Mouse (Mus musculus) NIH3T3 (cell line): ENCODE measurements around the gene Pald1.

ENCODE experiments used
- DNase-seq: peaks from one replicate; pipeline ENCODE4 v3.0.0-alpha.2; 2012; ENCODE audit warnings: low read depth

Pald1 gene

DNA sequence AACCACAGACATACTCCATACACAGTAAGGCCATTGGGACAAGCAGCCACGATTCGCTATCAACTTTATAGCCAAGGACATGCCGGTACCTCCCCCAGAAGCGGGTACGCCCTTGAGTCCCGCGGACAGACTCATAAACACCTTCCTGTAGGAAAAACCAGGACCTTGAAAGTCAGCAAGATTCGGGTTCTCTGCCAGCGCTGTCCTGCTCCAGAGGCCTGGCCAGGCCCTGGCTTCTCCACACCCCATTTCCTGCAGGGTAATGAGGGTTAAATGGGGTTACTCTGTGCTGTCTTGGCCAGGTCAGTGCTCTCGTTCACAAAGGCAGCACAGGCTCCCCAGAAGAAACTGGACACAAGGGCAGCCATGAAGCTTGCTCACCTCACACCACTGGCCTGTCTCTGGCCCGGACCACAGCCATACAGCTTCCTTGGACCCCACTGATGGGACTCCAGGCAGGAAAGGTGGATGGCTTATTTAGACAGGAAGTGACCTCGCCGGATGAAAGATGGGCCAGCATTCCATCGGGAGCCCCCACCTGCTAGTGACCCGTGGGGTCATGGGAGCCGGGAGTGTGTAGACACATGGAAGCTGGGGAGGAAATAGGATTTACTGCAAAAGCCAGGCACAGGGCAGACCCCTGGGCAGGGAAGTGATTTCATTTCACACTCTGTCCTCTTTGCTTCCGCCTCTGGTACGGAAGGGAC is 12.9 kb downstream of the Pald1 start:
- no peak for DNase-seq

DNA sequence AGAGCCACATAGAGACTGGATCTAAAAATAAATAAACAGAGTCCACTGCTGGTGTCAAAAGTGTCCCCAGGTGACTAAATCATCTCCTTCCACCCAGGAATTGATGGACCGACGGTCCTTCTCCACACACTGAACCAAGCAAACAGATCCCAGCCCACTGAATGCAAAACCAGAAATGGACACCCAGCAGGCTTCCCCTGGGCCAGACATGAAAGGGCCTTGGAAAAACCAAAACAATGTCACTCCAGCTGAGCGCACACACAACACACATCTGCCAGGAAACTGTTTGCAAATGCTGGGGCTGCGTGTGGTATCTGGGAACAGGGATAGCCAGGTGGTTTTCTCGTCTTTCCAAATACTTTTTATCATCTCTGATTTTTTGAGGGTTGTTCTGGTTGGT is 13.6 kb downstream of the Pald1 start:
- DNase-seq = no peak

DNA sequence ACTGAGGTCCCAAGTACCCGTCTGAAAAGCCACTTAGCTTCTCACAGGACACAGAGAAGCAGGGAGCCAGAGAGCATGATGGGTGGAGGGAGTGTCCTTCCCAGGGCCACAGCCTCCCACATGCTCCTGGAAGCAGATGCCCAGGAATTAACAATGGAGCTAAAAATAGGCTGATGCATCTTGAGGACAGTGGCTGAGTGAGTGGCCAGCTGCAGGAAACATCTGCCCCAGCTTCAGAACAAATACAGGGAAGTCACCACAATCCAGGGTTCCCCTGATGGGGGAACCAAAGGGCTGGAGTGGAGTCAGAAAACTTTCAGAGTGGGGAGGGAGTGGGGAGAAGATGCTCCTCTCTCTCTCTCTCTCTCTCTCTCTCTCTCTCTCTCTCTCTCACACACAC is 17.4 kb downstream of the Pald1 start:
- DNase-seq = peak; percentile 10

DNA sequence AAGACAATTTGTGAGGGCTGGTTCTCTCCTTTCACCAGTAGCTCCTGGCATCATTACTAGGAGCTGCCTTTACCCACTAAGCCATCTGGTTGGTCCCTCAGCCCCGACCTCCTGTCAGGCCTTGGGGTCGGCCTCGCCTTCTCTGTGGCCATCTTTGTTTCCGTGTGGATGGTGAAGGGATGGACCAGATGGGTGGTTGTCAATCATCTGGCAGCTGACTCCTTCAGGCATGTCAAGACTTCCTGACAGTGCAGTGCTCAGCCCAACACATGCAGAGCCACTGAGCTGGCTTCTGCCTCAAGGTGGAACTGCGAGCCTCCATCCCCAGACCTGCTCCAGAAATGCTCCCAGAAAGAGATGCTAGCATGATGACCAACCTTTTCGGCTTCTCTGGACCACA is 18.9 kb downstream of the Pald1 start:
- no peak for DNase-seq

DNA sequence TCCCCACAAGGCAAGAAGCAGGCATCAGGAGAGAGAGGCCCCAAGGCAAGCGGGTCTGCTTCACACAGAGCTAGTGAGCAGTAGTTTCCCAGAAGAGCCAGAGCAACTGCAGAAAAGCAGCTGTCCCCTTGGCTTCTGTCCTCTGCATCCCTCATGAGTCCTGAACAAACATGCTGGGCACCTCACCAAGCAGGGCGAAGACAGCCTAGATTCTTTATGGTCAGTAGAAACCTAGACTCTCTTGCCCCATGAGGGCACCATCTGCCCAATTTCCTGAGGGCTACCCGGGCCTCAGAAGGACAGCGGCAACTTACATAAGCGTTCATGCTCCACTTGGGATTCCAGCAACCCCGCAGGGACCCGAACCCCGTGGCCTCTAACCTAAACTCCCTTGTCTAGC is 20.3 kb downstream of the Pald1 start:
- DNase-seq = no peak

DNA sequence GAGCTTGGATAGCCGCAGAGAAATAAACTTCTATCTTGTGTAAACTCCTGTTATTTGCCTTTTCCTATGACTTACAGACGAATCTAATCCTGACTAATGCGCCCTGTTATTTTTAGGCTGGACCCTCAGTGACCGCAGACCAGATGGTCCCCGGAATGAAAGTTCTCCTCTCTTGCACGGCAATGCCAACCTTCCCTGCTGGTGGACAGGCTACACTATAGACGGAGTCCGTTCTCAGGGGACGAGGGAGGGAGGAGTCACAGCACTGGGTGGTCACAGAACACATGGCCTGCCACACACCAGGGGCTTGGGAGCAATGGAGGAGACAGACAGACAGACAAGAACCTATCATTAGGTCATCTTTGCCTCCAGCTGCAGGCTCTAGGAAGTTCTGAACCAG is 20.8 kb downstream of the Pald1 start:
- no peak for DNase-seq

DNA sequence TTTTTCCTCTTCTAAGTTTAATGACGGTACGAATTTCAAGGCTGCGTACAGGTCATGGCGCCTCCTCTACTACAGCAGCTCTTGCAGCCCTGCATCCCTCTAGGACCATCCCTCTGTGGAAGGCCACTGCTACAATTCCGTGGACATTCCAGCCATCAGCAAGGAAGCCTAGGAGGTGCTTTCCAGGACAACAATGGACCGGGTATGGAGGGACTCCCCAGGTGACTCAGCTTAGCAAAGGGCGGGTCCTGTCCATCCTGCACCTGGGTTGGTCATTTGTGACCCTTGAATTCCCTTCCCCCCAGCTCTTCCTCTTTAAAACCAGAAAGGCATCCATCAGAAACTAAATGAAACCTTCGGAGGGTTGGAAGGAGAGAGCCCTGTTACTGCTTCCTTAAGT is 22.7 kb downstream of the Pald1 start:
- no peak for DNase-seq

DNA sequence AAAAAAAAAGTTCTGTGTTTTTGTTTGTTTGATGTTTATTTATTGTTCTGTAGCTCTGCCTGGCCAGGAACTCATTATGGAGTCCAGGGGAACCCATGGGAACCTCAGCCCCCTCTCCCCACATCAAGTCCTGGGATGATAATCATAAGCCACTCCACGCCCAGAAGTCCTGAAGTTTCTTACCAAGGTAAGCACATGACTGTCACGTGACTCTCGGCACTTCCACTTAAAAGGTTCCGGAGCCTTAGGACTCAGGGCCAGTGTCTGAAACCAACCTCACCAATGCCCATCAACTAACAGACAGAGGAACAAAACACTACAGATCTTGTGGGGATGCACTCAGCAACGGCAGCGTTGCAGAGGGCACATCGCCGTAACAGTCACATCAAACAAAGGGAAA is 23.9 kb downstream of the Pald1 start:
- DNase-seq = no peak

DNA sequence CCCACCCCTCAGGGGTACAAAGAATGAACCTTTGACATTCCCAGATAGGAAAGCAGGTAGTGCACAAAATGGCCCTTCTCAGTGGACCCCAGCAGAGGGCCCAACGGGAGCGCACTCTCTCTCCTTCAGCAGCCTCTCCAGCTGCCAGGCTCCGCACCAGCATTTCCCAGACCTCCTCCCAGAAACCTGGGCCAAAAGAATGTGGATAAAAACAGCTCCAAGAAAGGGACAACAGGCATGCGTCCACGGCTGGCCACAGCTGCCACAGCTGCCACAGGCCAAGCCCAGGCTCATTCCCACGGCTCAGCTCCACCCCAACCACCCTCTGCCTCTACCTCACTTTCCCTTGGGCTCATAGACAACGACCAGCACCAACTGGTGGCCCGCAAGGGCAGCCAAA is 25.7 kb downstream of the Pald1 start:
- DNase-seq = no peak

DNA sequence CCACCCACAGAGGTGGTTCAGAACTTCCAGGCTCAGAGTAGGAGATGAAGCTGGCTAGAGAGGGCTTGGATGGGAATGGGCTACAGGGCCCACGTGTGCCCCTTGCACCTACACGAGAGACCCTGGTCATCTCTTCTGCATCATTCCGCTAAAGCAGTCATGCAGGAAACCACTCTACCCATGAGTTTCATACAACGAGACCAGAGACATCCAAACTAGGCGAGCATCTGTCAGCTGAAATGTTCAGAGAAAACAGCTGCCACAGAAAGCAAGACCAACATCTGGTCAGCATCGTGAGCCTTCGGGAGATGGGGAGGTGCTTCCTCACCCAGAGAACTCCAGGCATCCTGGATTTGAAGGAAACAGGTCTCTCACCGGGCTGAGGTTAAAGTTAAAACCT is 26.8 kb downstream of the Pald1 start:
- no peak for DNase-seq

DNA sequence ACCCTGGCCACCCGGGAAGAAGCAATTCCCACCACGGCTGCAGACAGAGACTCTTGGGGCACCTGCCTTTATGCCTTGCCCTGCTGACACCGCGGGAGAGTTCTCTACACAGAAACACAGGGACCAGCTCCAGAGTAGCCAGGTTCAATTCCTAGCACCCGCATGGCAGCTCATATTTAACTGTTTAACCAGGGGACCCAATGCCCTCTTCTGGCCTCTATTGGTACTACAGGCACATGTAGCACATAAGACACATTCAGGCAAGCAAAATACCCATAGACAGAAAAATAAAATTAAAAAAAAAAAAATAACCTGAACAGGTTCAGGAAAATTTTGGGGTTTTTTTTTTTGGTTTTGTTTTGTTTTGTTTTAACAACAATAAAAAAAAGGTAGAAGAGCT is 27.2 kb downstream of the Pald1 start:
- peak; percentile 34 for DNase-seq

DNA sequence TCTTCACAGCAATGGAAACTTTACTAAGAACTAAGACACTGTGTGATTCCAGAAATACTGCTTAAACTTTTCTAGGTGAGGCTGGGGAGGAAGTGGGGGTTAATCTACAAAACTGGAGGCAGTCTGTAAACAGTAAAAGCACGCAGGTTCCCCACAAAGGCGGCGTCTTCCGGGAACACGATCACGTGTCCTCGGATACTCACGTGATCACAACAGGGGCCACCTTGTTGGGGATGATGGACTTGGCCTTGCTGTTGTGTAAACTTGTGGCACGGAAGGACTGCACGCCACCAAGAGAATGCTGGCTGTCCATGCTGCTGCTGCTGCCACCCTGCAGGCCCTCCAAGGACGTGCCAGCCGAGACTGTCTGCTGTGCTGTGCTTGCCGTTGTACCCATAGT is 27.7 kb downstream of the Pald1 start:
- no peak for DNase-seq

DNA sequence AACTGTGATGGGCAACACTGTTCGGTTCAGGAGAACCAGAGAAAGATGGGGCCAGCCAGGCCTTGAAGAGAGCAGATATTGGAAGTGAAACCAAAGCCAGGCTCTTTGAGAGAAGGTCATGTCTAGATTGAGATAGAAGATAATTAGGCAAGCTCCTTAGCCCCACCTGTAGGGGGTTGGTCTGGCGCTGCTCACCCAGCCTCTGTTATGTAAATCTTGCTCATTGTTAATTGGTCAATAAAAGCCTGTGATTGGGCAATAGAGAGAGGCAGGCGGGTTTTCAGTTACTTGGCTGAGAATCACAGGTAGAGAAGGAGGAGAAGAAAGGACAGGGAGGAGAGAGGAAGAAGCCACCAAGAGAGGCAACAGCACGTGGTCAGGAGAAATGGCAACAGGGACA is 32.1 kb downstream of the Pald1 start:
- DNase-seq = no peak

DNA sequence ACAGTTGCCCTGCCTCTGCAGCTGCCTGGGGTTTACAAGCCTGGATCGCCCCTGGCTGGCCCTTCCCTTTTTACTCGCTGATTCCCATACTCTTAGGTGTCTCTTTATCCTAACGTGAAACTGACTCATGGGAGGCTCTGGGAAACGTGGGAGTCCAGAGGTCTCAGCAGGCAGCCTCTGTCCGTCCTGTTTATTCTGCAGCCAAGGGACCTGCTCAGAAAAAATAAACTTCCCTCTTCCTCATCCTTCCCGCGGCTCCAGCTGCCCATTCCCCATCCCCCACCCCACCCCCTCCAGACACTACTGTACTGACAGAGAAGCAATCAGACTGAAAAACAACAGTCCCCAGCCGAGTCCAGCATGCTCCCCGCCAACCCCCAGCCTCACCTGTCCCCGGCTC is 37.0 kb downstream of the Pald1 start:
- no peak for DNase-seq

DNA sequence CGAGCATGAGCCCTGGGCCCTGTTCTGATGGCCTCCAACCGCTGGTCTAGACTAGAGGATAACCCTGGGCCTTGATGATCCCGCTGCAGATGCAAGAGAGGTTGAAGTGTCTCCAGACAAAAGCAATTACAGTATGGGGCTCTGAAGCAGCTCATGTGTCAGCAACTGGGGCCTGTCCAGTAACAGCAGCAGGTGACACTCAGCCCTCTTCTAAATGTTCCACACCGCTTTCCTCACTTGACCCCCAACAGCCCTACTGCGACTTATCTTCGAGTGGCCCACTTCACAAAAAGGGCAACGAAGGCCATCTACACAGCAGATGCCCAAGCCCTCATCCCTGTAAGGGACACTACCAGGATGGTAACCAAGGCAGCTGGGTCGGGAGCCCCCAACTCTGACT is 38.2 kb downstream of the Pald1 start:
- no peak for DNase-seq

DNA sequence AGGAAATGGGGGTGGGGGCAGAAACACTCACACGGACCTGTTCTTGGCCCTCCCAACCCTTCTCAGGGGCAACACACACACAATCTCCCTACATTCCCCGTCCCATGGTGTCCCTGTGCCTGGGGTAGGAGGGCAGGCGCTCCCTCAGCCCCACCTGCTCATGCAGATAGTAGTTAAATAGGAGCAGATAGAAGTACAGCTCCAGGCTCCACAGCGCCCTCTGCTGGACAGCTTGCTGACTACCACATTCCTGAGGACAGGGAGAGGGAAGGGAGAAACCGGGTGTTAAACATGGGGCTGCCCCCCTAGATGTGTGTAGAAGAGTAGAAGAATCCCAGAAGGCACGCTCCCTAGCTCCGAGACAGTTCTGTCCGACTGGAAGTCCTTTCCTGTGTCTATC is 39.4 kb downstream of the Pald1 start:
- DNase-seq = peak; percentile 78

DNA sequence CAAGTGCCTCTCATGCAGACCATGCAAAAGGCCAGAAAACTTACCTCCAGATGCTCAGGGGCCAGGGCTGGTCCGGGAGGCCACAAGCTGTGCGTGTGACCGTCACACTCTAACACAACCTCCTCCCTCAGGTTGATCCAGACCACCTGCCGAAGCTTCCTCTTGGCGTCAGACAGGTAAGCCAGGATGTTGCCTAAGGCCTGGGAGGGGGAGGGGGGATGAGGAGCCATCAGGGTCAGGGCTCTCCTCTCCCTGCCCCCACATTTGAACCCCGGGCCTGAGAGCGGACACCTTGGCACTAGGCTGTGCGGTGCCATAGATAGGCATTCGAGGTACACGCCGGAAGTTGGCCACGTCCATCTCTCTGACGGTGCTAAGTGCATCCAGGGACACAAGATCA is 40.6 kb downstream of the Pald1 start:
- no peak for DNase-seq

DNA sequence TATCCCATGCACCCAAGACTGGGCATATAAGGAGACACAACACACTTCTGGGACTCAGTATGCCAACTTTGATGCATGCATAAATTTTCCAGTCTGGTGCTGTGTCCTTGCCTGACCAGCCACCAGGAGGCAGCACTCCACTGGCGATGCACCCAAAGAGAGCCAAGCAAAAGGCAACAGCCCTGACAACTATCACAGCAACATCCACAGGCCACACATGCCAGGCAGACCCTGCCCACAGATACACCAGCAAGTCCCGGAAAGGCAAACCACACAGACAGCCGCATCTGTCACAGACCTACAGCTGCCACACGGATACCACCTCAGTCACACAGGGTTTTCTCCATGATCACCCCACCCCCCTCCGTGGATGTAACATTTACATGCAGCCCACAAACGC is 41.8 kb downstream of the Pald1 start:
- DNase-seq = peak; percentile 87

DNA sequence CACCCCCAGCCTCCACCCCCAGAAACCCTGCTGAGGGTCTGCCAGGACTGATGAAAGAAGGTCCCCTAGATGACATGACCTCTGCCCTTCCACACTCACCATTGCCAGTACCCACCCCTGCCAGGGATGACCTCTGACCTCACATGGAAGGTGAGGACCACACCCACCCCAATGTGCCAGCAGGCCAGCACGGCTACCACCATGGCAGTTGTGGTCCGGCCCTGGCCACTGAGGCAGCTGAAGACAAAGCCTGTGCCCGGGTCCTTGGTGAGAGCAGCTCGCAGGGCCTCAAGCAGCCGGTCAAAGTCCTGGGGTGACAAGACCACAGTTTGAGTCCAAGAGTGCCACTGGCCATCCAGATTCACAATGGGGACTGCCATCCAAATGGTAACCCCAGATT is 42.3 kb downstream of the Pald1 start:
- no peak for DNase-seq

DNA sequence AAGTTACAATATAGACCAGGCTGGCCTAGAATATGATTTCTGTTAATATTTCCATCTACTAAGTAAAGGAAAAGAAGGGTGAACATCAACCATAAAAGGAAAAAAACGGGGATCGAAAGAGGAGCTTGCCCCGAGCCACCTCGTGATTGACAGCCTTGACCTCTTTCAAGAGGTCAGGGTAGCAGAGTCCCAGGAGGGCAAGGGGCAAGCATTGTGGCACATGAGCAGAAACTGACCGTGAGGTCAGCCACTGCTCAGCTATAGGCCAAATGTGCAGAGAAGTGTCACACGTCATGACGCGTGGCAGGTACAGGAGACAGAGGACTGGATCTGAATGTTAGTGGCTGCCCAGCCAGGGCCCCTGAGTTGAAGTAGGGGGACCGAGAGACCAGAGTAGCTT is 43.1 kb downstream of the Pald1 start:
- DNase-seq = no peak

DNA sequence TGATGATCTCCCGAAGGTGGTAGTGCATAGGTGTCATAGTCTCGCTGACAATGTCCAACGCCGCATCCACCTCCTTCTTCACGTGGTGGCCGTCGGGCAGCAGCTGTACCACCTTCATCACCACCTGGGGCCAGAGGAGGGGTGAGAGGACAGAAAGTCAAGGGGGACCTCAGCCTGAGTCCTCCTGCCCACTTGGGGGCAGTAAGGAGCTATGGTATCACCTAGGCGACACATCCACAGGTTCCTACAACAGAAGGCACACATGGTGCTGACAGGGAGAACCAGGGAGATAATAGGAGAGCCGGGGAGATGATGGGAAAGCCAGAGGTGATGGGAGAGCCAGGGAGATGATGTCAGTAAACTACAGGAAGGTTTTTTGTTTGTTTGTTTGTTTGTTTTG is 44.1 kb downstream of the Pald1 start:
- no peak for DNase-seq

DNA sequence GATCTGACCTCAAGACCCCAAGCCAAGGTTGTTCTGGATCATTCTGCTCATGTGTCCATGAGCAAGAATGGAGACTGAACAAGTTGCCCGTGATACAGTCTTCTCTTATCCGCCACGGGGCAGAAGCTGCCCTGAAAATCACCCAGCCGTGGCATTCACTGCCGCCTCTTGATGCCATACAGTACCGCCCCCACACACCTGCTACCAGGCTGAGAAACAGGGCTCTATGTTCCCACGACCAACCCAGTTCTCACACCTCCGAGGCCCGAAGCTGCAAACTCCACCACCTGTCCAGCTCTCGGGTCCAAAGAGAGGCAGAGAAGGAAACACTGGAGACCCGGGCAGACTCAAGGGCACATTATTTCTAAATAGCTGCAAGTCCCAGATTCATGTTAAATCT is 45.7 kb downstream of the Pald1 start:
- DNase-seq = no peak

DNA sequence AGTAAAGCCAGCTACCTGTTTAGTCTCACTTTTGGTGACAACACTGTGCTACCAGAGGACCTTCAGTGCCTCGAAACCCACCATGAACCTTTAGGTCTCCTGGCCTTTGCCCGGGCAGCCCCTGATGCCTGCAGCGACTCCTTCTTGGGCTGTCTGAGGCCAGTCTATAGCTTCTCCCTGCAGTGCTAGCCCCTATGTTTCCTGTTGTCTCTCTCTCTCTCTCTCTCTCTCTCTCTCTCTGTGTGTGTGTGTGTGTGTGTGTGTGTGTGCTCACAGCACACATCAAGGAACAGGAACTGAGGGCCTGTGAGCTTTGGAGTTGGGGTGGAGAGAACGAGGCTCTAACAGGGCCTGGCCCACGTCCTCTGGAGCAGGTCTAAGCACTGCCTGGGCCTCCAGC is 46.7 kb downstream of the Pald1 start:
- DNase-seq = no peak

DNA sequence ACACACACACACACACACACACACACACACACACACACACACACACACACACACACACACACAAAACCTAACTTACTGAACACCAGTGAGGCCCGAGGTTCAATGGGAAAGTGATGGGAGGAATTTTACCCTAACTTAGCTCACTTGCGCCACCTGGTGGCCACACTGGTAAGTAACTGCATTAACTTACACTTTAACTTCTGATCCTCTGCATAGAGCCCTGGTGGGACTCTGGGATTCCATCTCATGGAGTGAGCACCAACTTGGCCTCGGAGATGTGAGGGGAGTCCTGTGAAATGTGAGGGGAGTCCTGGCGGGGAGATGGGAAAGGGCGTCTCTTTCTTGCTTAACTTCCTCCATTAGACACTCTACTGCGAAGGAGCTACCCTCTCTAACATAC is 47.2 kb downstream of the Pald1 start:
- peak; percentile 95 for DNase-seq

DNA sequence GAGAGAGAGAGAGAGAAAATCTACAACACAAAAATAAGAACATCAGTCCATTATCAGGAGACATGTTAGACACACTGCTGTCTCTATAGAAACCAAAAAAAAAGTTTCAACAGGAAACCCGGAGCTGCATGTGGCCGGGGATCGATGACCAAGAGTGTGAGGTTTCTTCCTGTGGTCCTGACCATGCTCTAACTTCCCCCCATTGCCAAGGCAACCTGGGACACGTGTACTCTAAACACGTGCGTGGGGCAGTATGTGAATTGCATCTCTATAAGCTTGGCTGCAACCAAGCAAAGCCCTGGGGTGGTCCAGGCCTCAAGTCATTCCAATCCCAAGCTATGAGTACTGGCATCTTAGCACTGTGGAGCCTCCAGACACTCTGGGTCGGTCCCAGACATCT is 48.8 kb downstream of the Pald1 start:
- no peak for DNase-seq
